Mouse (Mus musculus) activated CD4-positive, CD25-positive, alpha-beta regulatory T cell (primary cell): Measurements from ENCODE around the gene Urod. TPM values are rescaled to one million over a fixed set of nuclear protein-coding genes. Genes with fewer than 3 reads are reported as not detected.

Experiments used
- polyA plus RNA-seq, 2 experiments: library from polyadenylated mRNA; unstranded; fragments of 100-300 nt; shearing (Covaris generic); gene quantifications; one replicate each; pipeline ENCODE4 v1.2.1; 2017

Urod gene
- polyA plus RNA-seq, result 100 to 1,000 TPM in 1 of 2 experiments, 10 to 100 TPM in 1; 96.6 to 135 TPM

GRCm38 (mm10) chr4:116993672-116994621 lies at the start of gene Urod:
Urod (minus strand) TSS chr4:116994413.

GRCm38 (mm10) chr4:117019206-117020134 lies 25.3 kb upstream of the Urod start, which contains the start of gene Eif2b3:
Eif2b3 (plus strand) TSS chr4:117019402.

GRCm38 (mm10) chr4:116995131-116995797 lies 1.1 kb upstream of the Urod start, which contains the start of gene Hectd3:
Hectd3 (plus strand) TSS chr4:116995317.

Other genes starting within 250 kb of the Urod start
- 10 to 100 TPM; 31.7 to 36.5 TPM for gene Toe1, start 186.8 kb downstream of the Urod start, polyA plus RNA-seq
- 10 to 100 TPM; 11.3 to 13.3 TPM for gene Mutyh, start 186.7 kb downstream of the Urod start, polyA plus RNA-seq
- under 1 TPM; 0.18 to 0.44 TPM for gene Hpdl, start 172.7 kb downstream of the Urod start, polyA plus RNA-seq
- gene Zswim5, start 117.0 kb downstream of the Urod start, polyA plus RNA-seq, result under 1 TPM; 0.04 to 0.21 TPM
- gene Hectd3, start 904 bp upstream of the Urod start, polyA plus RNA-seq, result 10 to 100 TPM; 30.4 to 36.9 TPM
- gene Eif2b3, start 25.0 kb upstream of the Urod start, polyA plus RNA-seq, result 10 to 100 TPM; 21.8 to 30.6 TPM
- gene Ptch2, start 101.7 kb upstream of the Urod start, polyA plus RNA-seq, result under 1 TPM; 0.10 to 0.16 TPM
- gene Btbd19, start 131.3 kb upstream of the Urod start, polyA plus RNA-seq, result 10 to 100 TPM; 44.3 to 51.7 TPM
- gene Tctex1d4, start 132.4 kb upstream of the Urod start, polyA plus RNA-seq, result 1 to 10 TPM; 1.8 to 3.0 TPM
- 10 to 100 TPM; 45.2 to 80.3 TPM for gene Plk3, start 139.6 kb upstream of the Urod start, polyA plus RNA-seq
- 100 to 1,000 TPM; 408 to 760 TPM for gene Rps8, start 161.8 kb upstream of the Urod start, polyA plus RNA-seq
- gene Kif2c, start 188.2 kb upstream of the Urod start, polyA plus RNA-seq, result 1 to 10 TPM; 5.5 to 7.0 TPM